Mouse (Mus musculus): Measurements from ENCODE around the gene Rsrc2. TPM values are rescaled to one million over a fixed set of nuclear protein-coding genes. Genes with fewer than 3 reads are reported as not detected.
A peak's percentile ranks its signal among the peaks of the same experiment; 100 is the strongest.
"Not testable (repeated sequence)": the region's sequence is repeated elsewhere in the genome, so short reads cannot be mapped to it uniquely, and the experiment has no call there.

Gene Rsrc2
- 95.9 and 105 TPM in 2 replicates for polyA plus RNA-seq (2016; fragmentation: Nextera tagmentation; extraction: Ambion mirVana)

- Histone ChIP-seq H3K4me2 (peak within 1 kb of the TSS; percentile 88), H3K4me3 (peak within 1 kb of the TSS; percentile 95), H3K9ac (peak within 1 kb of the TSS; percentile 93), H3K36me3 (peaks cover 16% of the 10 kb centered on the region), H3K27me3 (replicated peaks) (no peaks in the 10 kb centered on the region), H3K4me1 (replicated peaks) (peaks cover 28% of the 10 kb centered on the region), H3K27ac (ENCODE audit: poor library complexity, severe bottlenecking) (peak within 1 kb of the TSS; percentile 99), H3K9me3 (replicated peaks) (no peaks in the 10 kb centered on the region)
- ATAC-seq (ENCODE audit: insufficient number of reproducible peaks, low FRiP score) = peak; percentile 98
- under 1% methylated on average over 59 of the region's 63 CpGs for WGBS
Observed at GRCm38 (mm10) chr5:123749065-123750064, at the start of gene Rsrc2, which contains the start of gene Kntc1. Rsrc2 (minus strand) TSS chr5:123749414. Kntc1 (plus strand) TSS chr5:123749716.

GRCm38 (mm10) chr5:123793081-123793480 lies 43.9 kb upstream of the Rsrc2 start:
- Histone ChIP-seq H3K4me3 (no peak overlapping the region), H3K9ac (no peak overlapping the region), H3K4me1 (replicated peaks) (no peaks in the 10 kb centered on the region), H3K27me3 (replicated peaks) (no peaks in the 10 kb centered on the region), H3K27ac (ENCODE audit: poor library complexity, severe bottlenecking) (no peak overlapping the region), H3K4me2 (no peak overlapping the region), H3K36me3 (peaks cover 83% of the 10 kb centered on the region), H3K9me3 (replicated peaks) (no peaks in the 10 kb centered on the region)
- ATAC-seq (ENCODE audit: insufficient number of reproducible peaks, low FRiP score) = no peak
- WGBS = 92% methylated on average over 2 of the region's 2 CpGs

- no peak for ATAC-seq (ENCODE audit: insufficient number of reproducible peaks, low FRiP score)
- Histone ChIP-seq H3K27ac (ENCODE audit: poor library complexity, severe bottlenecking) (no peak overlapping the region), H3K27me3 (replicated peaks) (no peaks in the 10 kb centered on the region), H3K4me1 (replicated peaks) (no peaks in the 10 kb centered on the region), H3K9ac (no peak overlapping the region), H3K4me2 (no peak overlapping the region), H3K36me3 (peaks cover 86% of the 10 kb centered on the region), H3K9me3 (replicated peaks) (no peaks in the 10 kb centered on the region), H3K4me3 (no peak overlapping the region)
- WGBS = 91% methylated on average over 7 of the region's 7 CpGs
Observed at GRCm38 (mm10) chr5:123788976-123789375, 39.8 kb upstream of the Rsrc2 start.

GRCm38 (mm10) chr5:123781864-123782263 lies 32.6 kb upstream of the Rsrc2 start:
- Histone ChIP-seq H3K4me3 (no peak overlapping the region), H3K36me3 (peaks cover 80% of the 10 kb centered on the region), H3K27ac (ENCODE audit: poor library complexity, severe bottlenecking) (no peak overlapping the region), H3K9me3 (replicated peaks) (no peaks in the 10 kb centered on the region), H3K27me3 (replicated peaks) (no peaks in the 10 kb centered on the region), H3K9ac (no peak overlapping the region), H3K4me1 (replicated peaks) (no peaks in the 10 kb centered on the region), H3K4me2 (no peak overlapping the region)
- 92% methylated on average over 4 of the region's 4 CpGs for WGBS
- ATAC-seq (ENCODE audit: insufficient number of reproducible peaks, low FRiP score) = no peak

- H3K27ac ChIP-seq (ENCODE audit: poor library complexity, severe bottlenecking) = no peak overlapping the region
- H3K4me1 ChIP-seq (replicated peaks) = no peaks in the 10 kb centered on the region
- no peak overlapping the region for H3K9ac ChIP-seq
- H3K27me3 ChIP-seq (replicated peaks) = no peaks in the 10 kb centered on the region
- H3K36me3 ChIP-seq = peaks cover 78% of the 10 kb centered on the region
- no peak overlapping the region for H3K4me2 ChIP-seq
- H3K9me3 ChIP-seq (replicated peaks) = no peaks in the 10 kb centered on the region
- no peak overlapping the region for H3K4me3 ChIP-seq
- WGBS = 93% methylated on average over 8 of the region's 8 CpGs
- ATAC-seq (ENCODE audit: insufficient number of reproducible peaks, low FRiP score) = no peak
Observed at GRCm38 (mm10) chr5:123780716-123781115, 31.5 kb upstream of the Rsrc2 start.

- H3K9me3 ChIP-seq (replicated peaks) = no peaks in the 10 kb centered on the region
- no peak overlapping the region for H3K4me3 ChIP-seq
- 90% methylated on average over 9 of the region's 9 CpGs for WGBS
- no peak overlapping the region for H3K27ac ChIP-seq (ENCODE audit: poor library complexity, severe bottlenecking)
- peaks cover 71% of the 10 kb centered on the region for H3K36me3 ChIP-seq
- H3K27me3 ChIP-seq (replicated peaks) = no peaks in the 10 kb centered on the region
- no peak overlapping the region for H3K9ac ChIP-seq
- H3K4me1 ChIP-seq (replicated peaks) = no peaks in the 10 kb centered on the region
- no peak overlapping the region for H3K4me2 ChIP-seq
- no peak for ATAC-seq (ENCODE audit: insufficient number of reproducible peaks, low FRiP score)
Observed at GRCm38 (mm10) chr5:123773441-123773840, 24.2 kb upstream of the Rsrc2 start.

- H3K4me2 ChIP-seq; H3K27ac ChIP-seq (ENCODE audit: poor library complexity, severe bottlenecking); H3K4me3 ChIP-seq; ATAC-seq (ENCODE audit: insufficient number of reproducible peaks, low FRiP score); H3K9ac ChIP-seq; H3K4me1 ChIP-seq (replicated peaks); H3K9me3 ChIP-seq (replicated peaks); H3K27me3 ChIP-seq (replicated peaks): not testable (repeated sequence)
- WGBS = 94% methylated on average over 11 of the region's 11 CpGs
- H3K36me3 ChIP-seq = peaks cover 75% of the 10 kb centered on the region
Observed at GRCm38 (mm10) chr5:123766455-123766854, 17.2 kb upstream of the Rsrc2 start.

GRCm38 (mm10) chr5:123765506-123765905 lies 16.3 kb upstream of the Rsrc2 start:
- no peaks in the 10 kb centered on the region for H3K4me1 ChIP-seq (replicated peaks)
- H3K4me2 ChIP-seq = no peak overlapping the region
- H3K27me3 ChIP-seq (replicated peaks) = no peaks in the 10 kb centered on the region
- H3K27ac ChIP-seq (ENCODE audit: poor library complexity, severe bottlenecking) = no peak overlapping the region
- peaks cover 72% of the 10 kb centered on the region for H3K36me3 ChIP-seq
- H3K9me3 ChIP-seq (replicated peaks) = no peaks in the 10 kb centered on the region
- H3K9ac ChIP-seq = no peak overlapping the region
- WGBS = 94% methylated on average over 11 of the region's 11 CpGs
- no peak for ATAC-seq (ENCODE audit: insufficient number of reproducible peaks, low FRiP score)
- no peak overlapping the region for H3K4me3 ChIP-seq

GRCm38 (mm10) chr5:123748339-123749064 lies 712 bp downstream of the Rsrc2 start:
- peak overlapping the region; percentile 93 for H3K9ac ChIP-seq
- H3K36me3 ChIP-seq = peaks cover 19% of the 10 kb centered on the region
- no peak for ATAC-seq (ENCODE audit: insufficient number of reproducible peaks, low FRiP score)
- H3K27ac ChIP-seq (ENCODE audit: poor library complexity, severe bottlenecking) = peak overlapping the region; percentile 99
- H3K27me3 ChIP-seq (replicated peaks) = no peaks in the 10 kb centered on the region
- WGBS = under 1% methylated on average over 18 of the region's 18 CpGs
- H3K4me3 ChIP-seq = peak overlapping the region; percentile 95
- H3K9me3 ChIP-seq (replicated peaks) = no peaks in the 10 kb centered on the region
- H3K4me2 ChIP-seq = peak overlapping the region; percentile 88
- peaks cover 28% of the 10 kb centered on the region for H3K4me1 ChIP-seq (replicated peaks)

GRCm38 (mm10) chr5:123747604-123748003 lies 1.6 kb downstream of the Rsrc2 start:
- Histone ChIP-seq H3K36me3 (peaks cover 26% of the 10 kb centered on the region), H3K27ac (ENCODE audit: poor library complexity, severe bottlenecking) (peak overlapping the region; percentile 36; the same call in 1 of the 2 replicates), H3K9ac (peak overlapping the region; percentile 76), H3K4me1 (replicated peaks) (peaks cover 28% of the 10 kb centered on the region), H3K4me2 (peak overlapping the region; percentile 88), H3K27me3 (replicated peaks) (no peaks in the 10 kb centered on the region), H3K4me3 (peak overlapping the region; percentile 95), H3K9me3 (replicated peaks) (no peaks in the 10 kb centered on the region)
- 27% methylated on average over 7 of the region's 7 CpGs for WGBS
- ATAC-seq (ENCODE audit: insufficient number of reproducible peaks, low FRiP score) = no peak

- peak overlapping the region; percentile 61 for H3K4me2 ChIP-seq
- H3K4me3 ChIP-seq = peak overlapping the region; percentile 95; the same call in 1 of the 2 replicates
- H3K4me1 ChIP-seq (replicated peaks) = peaks cover 28% of the 10 kb centered on the region
- H3K9ac ChIP-seq = peak overlapping the region; percentile 54
- peak overlapping the region; percentile 54; the same call in 1 of the 2 replicates for H3K27ac ChIP-seq (ENCODE audit: poor library complexity, severe bottlenecking)
- H3K27me3 ChIP-seq (replicated peaks) = no peaks in the 10 kb centered on the region
- H3K36me3 ChIP-seq = peaks cover 24% of the 10 kb centered on the region
- no peaks in the 10 kb centered on the region for H3K9me3 ChIP-seq (replicated peaks)
- ATAC-seq (ENCODE audit: insufficient number of reproducible peaks, low FRiP score) = no peak
Observed at GRCm38 (mm10) chr5:123746253-123746652, 3.0 kb downstream of the Rsrc2 start.

Data from heart, embryonic 12.5 days (tissue).